Mouse (Mus musculus) small intestine, adult 2 months (tissue): ENCODE data around the gene Maf.

Experiments used
- CTCF ChIP-seq: fragments of 200-500 bp; IDR thresholded peaks from 2 replicates; pipeline ENCODE4 v1.5.1; 2012; ENCODE audit warnings: low read depth, mild to moderate bottlenecking, control low read depth, inconsistent platforms, low read length, moderate library complexity, mixed read lengths; ENCODE audit not compliant: insufficient replicate concordance, insufficient read length; ENCODE audit errors: extremely low read depth
- POLR2A ChIP-seq: fragments of 200-500 bp; IDR thresholded peaks from 2 replicates; pipeline ENCODE4 v1.6.1; 2012; ENCODE audit warnings: low read depth, mild to moderate bottlenecking, control low read depth, inconsistent platforms, low read length, moderate library complexity

GRCm38 (mm10) chr8:115718621-115719020 is 11.0 kb upstream of the Maf start:
- no peak for TF ChIP-seq CTCF
- TF ChIP-seq POLR2A = no peak
